Mouse (Mus musculus) gastrocnemius, postnatal 14 days (tissue): ENCODE results near the gene Tnks2. TPM values are rescaled to one million over a fixed set of nuclear protein-coding genes. Genes with fewer than 3 reads are reported as not detected.

Source experiments
- DNase-seq: peaks from one replicate; pipeline ENCODE4 v3.0.0; 2021; ENCODE audit warnings: mixed read lengths
- intact Hi-C: fragments of 180-260 bp; cut with DNase I; formaldehyde crosslinking; loops from one replicate; pipeline ENCODE4 v1.15.1; 2025; ENCODE audit warnings: low total_unique reads
- total RNA-seq, 2 experiments: library from RNA; stranded (reverse); gene quantifications; 2 replicates each; pipeline ENCODE4 v1.2.3; 2021

Gene Tnks2
- total RNA-seq, 2 experiments from 2014 or later = 109 to 116 TPM

- intact Hi-C loops = loop anchor here (10.0 kb wide), 1 partner anchor 64 kb away; no protein-coding TSS in a partner anchor
- DNase-seq = no peak
Measured at GRCm38 (mm10) chr19:36878743-36879495, 44.9 kb downstream of the Tnks2 start.

- DNase-seq = no peak
- intact Hi-C loops = loop anchor here (5.0 kb wide), 1 partner anchor 39 kb away; no protein-coding TSS in a partner anchor
Measured at GRCm38 (mm10) chr19:36883119-36883518, 49.1 kb downstream of the Tnks2 start.

- intact Hi-C loops = no loop called here
Measured at GRCm38 (mm10) chr19:36886316-36886715, 52.3 kb downstream of the Tnks2 start.

GRCm38 (mm10) chr19:36887706-36888105, 53.7 kb downstream of the Tnks2 start:
- DNase-seq = no peak
- intact Hi-C loops = no loop called here

More at GRCm38 (mm10) chr19:36886316-36886715, 52.3 kb downstream of the Tnks2 start:
- no peak for DNase-seq

GRCm38 (mm10) chr19:36891746-36892145, 57.7 kb downstream of the Tnks2 start:
- intact Hi-C loops = no loop called here
- DNase-seq = no peak

- DNase-seq = no peak
- intact Hi-C loops = no loop called here
Measured at GRCm38 (mm10) chr19:36896791-36897569, 62.9 kb downstream of the Tnks2 start.

GRCm38 (mm10) chr19:36897778-36898177, 63.7 kb downstream of the Tnks2 start:
- peak; percentile 27 for DNase-seq
- intact Hi-C loops = no loop called here

- intact Hi-C loops = no loop called here
- no peak for DNase-seq
Measured at GRCm38 (mm10) chr19:36903377-36903776, 69.3 kb downstream of the Tnks2 start.

GRCm38 (mm10) chr19:36904211-36905007, 70.4 kb downstream of the Tnks2 start:
- intact Hi-C loops = no loop called here
- DNase-seq = peak; percentile 24

GRCm38 (mm10) chr19:36909150-36909549, 75.1 kb downstream of the Tnks2 start:
- intact Hi-C loops = no loop called here
- no peak for DNase-seq

GRCm38 (mm10) chr19:36909676-36910292, 75.8 kb downstream of the Tnks2 start:
- intact Hi-C loops = no loop called here
- DNase-seq = peak; percentile 59

GRCm38 (mm10) chr19:36910424-36911045, 76.5 kb downstream of the Tnks2 start:
- no peak for DNase-seq
- intact Hi-C loops = no loop called here

GRCm38 (mm10) chr19:36913064-36913463, 79.0 kb downstream of the Tnks2 start:
- intact Hi-C loops = no loop called here
- no peak for DNase-seq

GRCm38 (mm10) chr19:36916206-36916605, 82.2 kb downstream of the Tnks2 start:
- DNase-seq = no peak
- intact Hi-C loops = loop anchor here (5.0 kb wide), 1 partner anchor 99 kb away; no protein-coding TSS in a partner anchor

- intact Hi-C loops = loop anchor here (5.0 kb wide), 1 partner anchor 100 kb away; no protein-coding TSS in a partner anchor
- no peak for DNase-seq
Measured at GRCm38 (mm10) chr19:36916876-36917389, 82.9 kb downstream of the Tnks2 start.

- DNase-seq = peak; percentile 85
- intact Hi-C loops = loop anchor here (5.0 kb wide), 1 partner anchor 101 kb away; no protein-coding TSS in a partner anchor
Measured at GRCm38 (mm10) chr19:36918441-36919301, 84.6 kb downstream of the Tnks2 start.

GRCm38 (mm10) chr19:36919466-36919865, 85.4 kb downstream of the Tnks2 start, which contains the start of gene Fgfbp3:
Fgfbp3 (minus strand) TSS chr19:36919615.
- intact Hi-C loops = loop anchor here (5.0 kb wide), 1 partner anchor 102 kb away; no protein-coding TSS in a partner anchor
- no peak for DNase-seq
